Mouse (Mus musculus) midbrain, postnatal 0 days (tissue): Measurements from ENCODE around the gene Ltv1. TPM values are rescaled to one million over a fixed set of nuclear protein-coding genes. Genes with fewer than 3 reads are reported as not detected.

Source experiments
- ATAC-seq: fragments of 200-750 bp; cut with Nextera tagmentation; 2 replicates; pipeline ENCODE4 v1.8.0; 2017; ENCODE audit warnings: moderate number of reproducible peaks, mild to moderate bottlenecking, moderate TSS enrichment, moderate library complexity; ENCODE audit not compliant: low FRiP score
- DNase-seq: peaks from one replicate; pipeline ENCODE4 v3.0.0-alpha.2; 2015; ENCODE audit warnings: low spot score
- H3K27ac ChIP-seq: fragments of 300-500 bp; sonication (generic); 2 replicates; pipeline ENCODE4 v1.5.1; 2014; ENCODE audit warnings: low read depth, mild to moderate bottlenecking, low read length, mixed read lengths
- H3K27me3 ChIP-seq: fragments of 300-500 bp; sonication (generic); 2 replicates; pipeline ENCODE4 v1.6.1; 2014; ENCODE audit warnings: low read length, control low read depth, mixed read lengths; ENCODE audit not compliant: insufficient read depth
- H3K36me3 ChIP-seq: fragments of 300-500 bp; sonication (generic); 2 replicates; pipeline ENCODE4 v1.6.1; 2014; ENCODE audit warnings: low read length, control low read depth, mixed read lengths; ENCODE audit not compliant: insufficient read depth
- H3K4me1 ChIP-seq: fragments of 300-500 bp; sonication (generic); 2 replicates; pipeline ENCODE4 v1.6.1; 2014; ENCODE audit warnings: mild to moderate bottlenecking, control low read depth, antibody characterized with exemption, low read length, mixed read lengths; ENCODE audit not compliant: insufficient read depth
- H3K4me2 ChIP-seq: fragments of 300-500 bp; sonication (generic); 2 replicates; pipeline ENCODE4 v1.6.1; 2014; ENCODE audit warnings: low read depth, mild to moderate bottlenecking, low read length, mixed read lengths; ENCODE audit not compliant: poor library complexity, severe bottlenecking
- H3K4me3 ChIP-seq: fragments of 300-500 bp; sonication (generic); 2 replicates; pipeline ENCODE4 v1.5.1; 2014; ENCODE audit warnings: low read depth, mild to moderate bottlenecking, low read length, moderate library complexity
- H3K9ac ChIP-seq: fragments of 300-500 bp; sonication (generic); replicated peaks from 2 replicates; pipeline ENCODE4 v1.6.1; 2014; ENCODE audit warnings: mild to moderate bottlenecking, low read length, moderate library complexity, mixed read lengths; ENCODE audit not compliant: poor library complexity, severe bottlenecking
- H3K9me3 ChIP-seq: fragments of 300-500 bp; sonication (generic); 2 replicates; pipeline ENCODE4 v1.6.1; 2016; ENCODE audit warnings: low read length, control low read depth
- CTCF ChIP-seq: IDR thresholded peaks from 2 replicates; pipeline ENCODE4 v1.5.1; 2016; ENCODE audit warnings: antibody characterized with exemption, mild to moderate bottlenecking
- WGBS: fragments of 180-500 bp; shearing (Covaris S2); extraction: QIAGEN DNeasy Blood & Tissue Kit; methylation state at CpG from one replicate; pipeline ENCODE4 v1.1.7; 2014; 5-methylcytosine and 5-hydroxymethylcytosine counted together
- polyA plus RNA-seq: library from polyadenylated mRNA; unstranded; fragments of >200 nt; fragmentation: Nextera tagmentation; extraction: Ambion mirVana; gene quantifications from 2 replicates; pipeline ENCODE4 v1.2.1, GENCODE M21; 2015
- total RNA-seq: library from RNA; depleted of rRNA; stranded (reverse); fragments of >200 nt; gene quantifications from 2 replicates; pipeline ENCODE4 v1.2.3, GENCODE M21; 2014

Ltv1 gene
- total and polyA plus RNA-seq, 2 experiments from 2014 or later = 15.6 to 23.5 TPM

GRCm38 (mm10) chr10:13213956-13214355 is 21.0 kb upstream of the Ltv1 start:
- no peak overlapping the region for H3K4me3 ChIP-seq
- no peaks in the 10 kb centered on the region for H3K27me3 ChIP-seq
- no peak overlapping the region for H3K27ac ChIP-seq
- no peak for ATAC-seq
- H3K9ac ChIP-seq = no peak overlapping the region
- 86% methylated on average over 12 of the region's 12 CpGs for WGBS
- H3K9me3 ChIP-seq = no peaks in the 10 kb centered on the region
- no peak overlapping the region for H3K4me2 ChIP-seq
- no peak for DNase-seq
- no peaks in the 10 kb centered on the region for H3K4me1 ChIP-seq
- no peak for TF ChIP-seq CTCF
- H3K36me3 ChIP-seq = no peaks in the 10 kb centered on the region

- H3K9me3 ChIP-seq = no peaks in the 10 kb centered on the region
- no peak overlapping the region for H3K4me2 ChIP-seq
- no peaks in the 10 kb centered on the region for H3K27me3 ChIP-seq
- DNase-seq (no peak), ATAC-seq (no peak)
- no peak overlapping the region for H3K9ac ChIP-seq
- H3K36me3 ChIP-seq = no peaks in the 10 kb centered on the region
- H3K4me3 ChIP-seq = no peak overlapping the region
- no peaks in the 10 kb centered on the region for H3K4me1 ChIP-seq
- no peak for TF ChIP-seq CTCF
- H3K27ac ChIP-seq = no peak overlapping the region
- WGBS = 87% methylated on average over 6 of the region's 6 CpGs
These were observed 19.9 kb upstream of the Ltv1 start for GRCm38 (mm10) chr10:13212829-13213228.

GRCm38 (mm10) chr10:13212326-13212725 is 19.4 kb upstream of the Ltv1 start:
- DNase-seq = no peak
- H3K9me3 ChIP-seq = no peaks in the 10 kb centered on the region
- ATAC-seq = no peak
- no peak overlapping the region for H3K4me2 ChIP-seq
- H3K4me1 ChIP-seq = no peaks in the 10 kb centered on the region
- no peak for TF ChIP-seq CTCF
- WGBS = 73% methylated on average over 9 of the region's 9 CpGs
- no peak overlapping the region for H3K9ac ChIP-seq
- H3K4me3 ChIP-seq = no peak overlapping the region
- no peak overlapping the region for H3K27ac ChIP-seq
- no peaks in the 10 kb centered on the region for H3K27me3 ChIP-seq
- no peaks in the 10 kb centered on the region for H3K36me3 ChIP-seq

DNA sequence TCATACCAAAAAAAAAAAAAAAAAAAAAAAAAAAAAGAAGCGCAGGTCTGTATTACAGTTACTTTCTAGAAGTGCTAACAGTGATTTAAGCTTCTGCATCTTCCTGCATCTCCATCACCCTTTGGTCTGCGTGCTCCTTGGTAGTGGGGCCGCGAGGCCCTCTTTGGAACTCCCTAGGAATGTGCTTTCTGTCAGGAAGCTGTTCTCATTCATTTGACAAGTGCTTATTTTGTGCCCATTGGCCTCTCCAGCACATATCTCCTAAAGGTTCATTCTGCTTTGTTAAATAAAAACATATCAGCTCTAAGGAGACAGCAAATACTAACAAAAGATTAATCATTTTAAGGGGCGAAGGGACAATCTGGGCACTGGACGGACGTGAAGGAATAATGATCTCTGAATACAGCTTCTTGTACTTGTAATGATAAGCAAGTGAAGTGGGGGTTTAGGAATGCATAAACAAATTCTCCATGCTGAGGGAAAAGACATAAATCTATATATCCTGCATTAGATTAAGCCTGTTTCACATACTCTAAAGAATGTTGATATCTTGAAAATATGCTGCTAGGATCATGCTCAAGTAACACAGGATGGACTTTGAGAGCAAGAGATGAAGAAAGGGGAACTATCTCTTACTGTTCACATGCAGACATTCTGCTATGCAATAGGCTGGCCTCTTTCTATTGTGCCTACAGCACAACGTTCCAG is 17.1 kb upstream of the Ltv1 start:
- Histone ChIP-seq H3K27ac (no peak overlapping the region), H3K4me3 (no peak overlapping the region), H3K4me1 (no peaks in the 10 kb centered on the region), H3K36me3 (no peaks in the 10 kb centered on the region), H3K27me3 (no peaks in the 10 kb centered on the region), H3K9ac (no peak overlapping the region), H3K9me3 (no peaks in the 10 kb centered on the region), H3K4me2 (no peak overlapping the region)
- no peak for TF ChIP-seq CTCF
- no peak for DNase-seq
- ATAC-seq = no peak
- 72% methylated on average over 8 of the region's 8 CpGs for WGBS

GRCm38 (mm10) chr10:13209506-13209905 is 16.5 kb upstream of the Ltv1 start:
- H3K4me2 ChIP-seq = no peak overlapping the region
- no peaks in the 10 kb centered on the region for H3K4me1 ChIP-seq
- H3K36me3 ChIP-seq = no peaks in the 10 kb centered on the region
- no peak overlapping the region for H3K9ac ChIP-seq
- ATAC-seq (no peak), DNase-seq (no peak)
- no peaks in the 10 kb centered on the region for H3K27me3 ChIP-seq
- no peaks in the 10 kb centered on the region for H3K9me3 ChIP-seq
- no peak overlapping the region for H3K27ac ChIP-seq
- H3K4me3 ChIP-seq = no peak overlapping the region
- no peak for TF ChIP-seq CTCF
- WGBS = 47% methylated on average over 3 of the region's 3 CpGs

GRCm38 (mm10) chr10:13209061-13209460 is 16.1 kb upstream of the Ltv1 start:
- H3K36me3 ChIP-seq = no peaks in the 10 kb centered on the region
- DNase-seq (no peak), ATAC-seq (no peak)
- no peak for TF ChIP-seq CTCF
- H3K4me2 ChIP-seq = no peak overlapping the region
- H3K9me3 ChIP-seq = no peaks in the 10 kb centered on the region
- H3K27ac ChIP-seq = no peak overlapping the region
- H3K4me1 ChIP-seq = no peaks in the 10 kb centered on the region
- 92% methylated on average over 4 of the region's 4 CpGs for WGBS
- no peak overlapping the region for H3K4me3 ChIP-seq
- no peak overlapping the region for H3K9ac ChIP-seq
- H3K27me3 ChIP-seq = no peaks in the 10 kb centered on the region
